Mouse (Mus musculus) skeletal muscle tissue, adult 2 months (tissue): ENCODE results near the gene Ankrd52.

ENCODE experiments used
- DNase-seq: peaks from one replicate; pipeline ENCODE4 v3.0.0-alpha.2; 2012; ENCODE audit warnings: low read depth, low spot score

Ankrd52 gene

DNA sequence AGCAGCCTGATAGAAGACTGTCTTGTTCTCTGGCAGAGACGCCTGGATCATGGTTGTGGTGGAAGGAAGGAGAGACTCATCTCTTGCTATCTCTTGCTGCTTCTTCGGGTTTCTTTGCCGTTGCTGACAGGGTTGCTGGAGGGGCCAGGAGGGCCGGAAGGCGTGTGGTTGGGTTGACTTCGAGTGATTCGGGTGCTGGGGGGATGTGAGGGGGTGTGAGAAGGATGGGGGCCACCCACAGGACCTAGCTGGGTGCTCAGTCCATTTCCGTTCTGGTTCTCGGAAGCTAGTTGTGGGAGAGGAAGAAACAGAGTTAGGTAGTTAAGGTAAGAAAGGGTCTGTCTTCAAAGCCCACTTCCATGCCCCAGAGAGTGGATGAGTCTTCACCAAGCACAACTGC lies 24.7 kb downstream of the Ankrd52 start:
- DNase-seq = no peak

- no peak for DNase-seq
These were observed 27.0 kb downstream of the Ankrd52 start for GRCm38 (mm10) chr10:128403931-128404330.

- no peak for DNase-seq
These were observed 31.9 kb downstream of the Ankrd52 start for GRCm38 (mm10) chr10:128408591-128409535.

- DNase-seq = peak; percentile 98
These were observed 33.0 kb downstream of the Ankrd52 start for GRCm38 (mm10) chr10:128409692-128410559.

- DNase-seq = no peak
These were observed 33.6 kb downstream of the Ankrd52 start for GRCm38 (mm10) chr10:128410560-128410845.

DNA sequence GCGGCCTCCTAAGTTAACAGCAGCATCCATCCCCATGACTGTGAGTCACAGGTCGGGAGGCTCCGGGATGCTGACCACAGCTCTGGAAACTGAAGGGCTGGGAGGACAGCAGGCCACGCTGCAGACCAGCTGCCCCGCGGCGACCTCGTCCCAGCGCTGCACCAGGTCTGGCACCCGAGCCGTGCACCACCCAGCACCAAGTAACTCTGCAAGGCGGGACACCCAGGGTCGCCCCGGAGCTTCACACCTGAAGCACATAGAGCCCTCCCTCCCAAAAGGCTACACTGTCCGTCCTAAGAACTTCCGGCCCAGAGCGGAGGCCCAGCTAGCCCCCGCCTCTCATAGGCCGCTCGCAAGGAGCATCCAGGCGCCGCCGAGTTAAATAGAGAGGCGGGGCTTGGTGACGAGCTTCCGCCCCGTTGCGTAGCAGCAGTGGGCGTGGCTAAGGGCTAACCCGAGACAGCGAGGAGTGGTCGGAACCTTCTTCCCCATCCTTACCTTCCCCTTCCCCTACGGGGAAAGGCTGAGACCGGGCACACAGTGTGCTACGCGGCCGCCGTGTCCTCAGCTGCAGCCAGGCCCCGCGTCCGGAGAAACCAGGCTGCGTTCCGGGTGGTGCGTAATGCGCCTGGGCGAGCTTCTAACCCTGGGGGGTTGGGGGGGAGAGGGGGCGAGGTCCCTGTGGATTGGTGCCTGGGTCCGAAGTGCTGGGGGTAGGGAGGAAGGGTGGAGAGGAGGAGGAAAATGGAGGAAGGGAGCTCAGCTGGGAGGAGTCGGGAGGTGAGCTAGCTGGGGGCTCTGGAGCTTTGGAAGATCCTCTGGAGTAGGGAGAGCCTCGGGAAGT lies 34.5 kb downstream of the Ankrd52 start, which contains the start of the genes Nabp2 and Rnf41:
TSS of gene Nabp2 (minus strand) at position 282 of the 844 bp plus-strand sequence.
TSS of gene Rnf41 (plus strand) at position 447 of the 844 bp plus-strand sequence.
- DNase-seq = peak; percentile 95

GRCm38 (mm10) chr10:128412055-128412381 lies 35.1 kb downstream of the Ankrd52 start:
- DNase-seq = peak; percentile 30

- DNase-seq = no peak
These were observed 35.6 kb downstream of the Ankrd52 start for GRCm38 (mm10) chr10:128412558-128412957.

GRCm38 (mm10) chr10:128413076-128413475 lies 36.2 kb downstream of the Ankrd52 start:
- no peak for DNase-seq

GRCm38 (mm10) chr10:128414848-128415247 lies 37.9 kb downstream of the Ankrd52 start:
- DNase-seq = no peak

- DNase-seq = no peak
These were observed 45.5 kb downstream of the Ankrd52 start for GRCm38 (mm10) chr10:128422426-128422825.

- DNase-seq = no peak
These were observed 47.7 kb downstream of the Ankrd52 start for GRCm38 (mm10) chr10:128424604-128425003.

DNA sequence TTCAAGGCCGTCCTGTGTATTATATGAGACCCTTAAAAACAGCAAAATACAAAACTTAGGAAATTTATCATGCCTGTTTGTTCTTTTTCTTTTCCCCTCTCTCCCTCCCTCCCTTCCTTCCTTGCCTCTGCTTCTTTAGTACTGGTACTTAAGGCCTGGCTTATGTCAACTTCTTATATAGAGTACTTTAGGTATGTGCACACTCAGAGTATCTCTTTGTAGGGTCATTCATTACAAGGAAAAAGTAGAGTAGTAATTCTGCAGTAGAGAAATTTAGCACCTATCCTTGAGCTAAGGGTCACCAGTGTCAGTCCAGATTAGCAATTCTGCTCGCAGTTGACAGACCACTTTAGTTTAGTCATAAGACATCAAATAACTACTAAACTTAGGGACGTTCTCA lies 48.3 kb downstream of the Ankrd52 start:
- DNase-seq = no peak

GRCm38 (mm10) chr10:128429052-128429451 lies 52.1 kb downstream of the Ankrd52 start:
- DNase-seq = no peak

GRCm38 (mm10) chr10:128429454-128429853 lies 52.5 kb downstream of the Ankrd52 start:
- DNase-seq = no peak

GRCm38 (mm10) chr10:128433417-128433816 lies 56.5 kb downstream of the Ankrd52 start:
- DNase-seq = no peak

DNA sequence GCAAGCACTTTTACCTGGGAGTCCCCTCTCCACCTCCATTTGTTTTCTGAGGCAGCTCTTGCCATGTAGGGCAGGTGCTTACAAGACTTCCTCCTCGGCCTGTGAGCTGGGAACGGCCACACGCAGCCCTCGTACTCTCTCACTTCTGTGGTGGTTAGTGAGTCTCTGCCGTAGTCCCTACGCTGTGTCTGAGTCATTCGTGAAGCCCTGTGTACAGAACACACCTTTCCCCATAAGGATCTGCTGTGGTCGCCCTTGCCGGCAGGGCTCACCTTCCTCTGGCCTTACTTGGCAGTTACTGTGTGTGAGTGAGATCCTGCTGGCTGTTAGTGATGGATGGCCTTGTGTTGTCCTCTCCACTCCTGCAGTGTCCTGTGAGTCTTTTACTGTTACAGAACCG lies 57.8 kb downstream of the Ankrd52 start:
- no peak for DNase-seq

DNA sequence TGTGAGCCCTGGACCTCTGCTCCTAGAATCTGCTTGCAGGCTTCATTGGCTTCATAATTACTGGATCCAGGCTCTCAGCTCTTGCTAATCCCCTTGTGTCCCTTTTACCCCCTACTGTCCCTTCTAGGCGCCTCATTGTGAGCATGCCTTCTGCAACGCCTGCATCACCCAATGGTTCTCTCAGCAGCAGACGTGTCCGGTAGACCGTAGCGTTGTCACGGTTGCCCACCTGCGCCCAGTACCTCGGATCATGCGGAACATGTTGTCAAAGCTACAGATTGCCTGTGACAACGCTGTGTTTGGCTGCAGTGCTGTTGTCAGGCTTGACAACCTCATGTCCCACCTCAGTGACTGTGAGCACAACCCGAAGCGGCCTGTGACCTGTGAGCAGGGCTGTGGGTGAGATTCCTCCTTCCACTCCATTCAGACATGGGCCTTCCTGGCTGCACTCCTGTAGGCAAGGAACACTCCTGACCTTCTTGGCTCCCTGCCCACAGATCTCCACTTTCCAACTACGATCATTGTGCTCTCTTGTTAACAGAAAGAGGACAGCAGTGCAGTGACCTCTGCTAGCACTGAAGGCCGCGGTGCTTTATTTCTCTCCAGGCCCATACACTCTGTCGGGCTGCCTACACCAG lies 58.4 kb downstream of the Ankrd52 start:
- DNase-seq = peak; percentile 64

DNA sequence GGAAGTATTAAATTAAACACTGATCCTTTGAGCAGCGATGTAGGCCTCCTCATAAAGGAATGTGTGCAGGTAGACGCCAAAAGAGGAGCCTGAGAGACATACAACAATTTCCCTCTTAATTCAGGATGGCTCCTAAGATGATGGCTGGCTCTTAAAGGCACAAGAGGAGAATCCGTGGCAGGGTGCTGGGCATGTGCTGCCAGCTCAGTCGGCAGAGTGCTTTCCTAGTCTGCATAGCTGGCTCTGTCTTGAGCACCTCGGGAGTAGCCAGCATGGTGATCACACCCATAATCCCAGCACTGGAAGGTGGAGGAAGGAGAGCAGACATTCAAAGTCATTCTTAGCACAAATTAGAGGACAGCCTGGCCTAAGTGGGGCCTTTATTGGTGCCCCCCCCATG lies 59.0 kb downstream of the Ankrd52 start:
- DNase-seq = no peak

DNA sequence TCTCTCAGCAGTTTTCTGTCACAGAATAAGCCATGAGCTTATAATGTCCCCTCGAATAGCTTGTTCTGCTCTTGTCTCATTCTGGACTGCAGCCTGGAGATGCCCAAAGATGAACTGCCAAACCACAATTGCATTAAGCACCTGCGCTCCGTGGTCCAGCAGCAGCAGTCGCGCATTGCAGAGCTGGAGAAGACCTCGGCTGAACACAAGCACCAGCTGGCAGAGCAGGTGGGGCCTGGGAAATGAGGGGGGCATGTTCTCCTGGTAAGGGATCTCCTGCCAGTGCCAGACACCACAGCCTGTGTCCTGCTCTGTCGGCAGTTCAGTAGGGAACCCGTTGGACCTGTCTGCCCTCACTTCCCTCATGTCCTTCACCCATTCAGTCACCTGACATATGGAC lies 59.5 kb downstream of the Ankrd52 start:
- no peak for DNase-seq

DNA sequence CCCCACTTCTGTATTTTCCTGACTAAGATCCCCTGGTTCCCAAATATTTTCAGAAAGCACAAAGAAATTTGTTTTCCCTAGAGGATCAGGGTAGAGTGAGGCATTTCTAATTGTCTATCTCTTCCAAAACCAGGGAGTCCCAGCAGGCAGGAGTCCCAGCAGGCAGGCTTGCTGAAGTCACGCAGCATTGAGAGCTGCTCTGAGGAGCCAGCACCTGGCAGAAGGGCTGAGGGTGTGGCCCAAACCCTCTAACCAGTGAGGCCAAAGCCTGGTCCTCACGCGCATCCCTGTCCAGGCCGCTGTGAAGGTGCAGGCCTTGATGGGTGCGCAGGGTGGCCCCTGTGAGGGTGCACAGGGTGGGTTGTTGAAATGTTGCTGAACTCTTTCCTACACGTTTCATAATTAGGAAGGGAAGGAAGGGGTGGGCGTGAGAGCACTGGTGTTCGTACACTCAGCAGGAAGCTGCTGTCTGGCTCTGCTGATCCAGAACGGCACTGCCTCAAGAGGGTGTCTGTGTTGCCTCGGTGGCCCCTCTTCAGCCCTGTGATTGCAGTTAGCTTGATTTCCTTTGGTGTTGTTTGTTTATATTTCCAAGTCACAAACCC lies 61.9 kb downstream of the Ankrd52 start:
- DNase-seq = peak; percentile 34
